Mouse (Mus musculus): ENCODE data around the gene 4930522H14Rik. TPM values are rescaled to one million over a fixed set of nuclear protein-coding genes. Genes with fewer than 3 reads are reported as not detected.

The 4930522H14Rik gene
- polyA plus RNA-seq, 1 experiment from 2014 or later, result not detected

DNA sequence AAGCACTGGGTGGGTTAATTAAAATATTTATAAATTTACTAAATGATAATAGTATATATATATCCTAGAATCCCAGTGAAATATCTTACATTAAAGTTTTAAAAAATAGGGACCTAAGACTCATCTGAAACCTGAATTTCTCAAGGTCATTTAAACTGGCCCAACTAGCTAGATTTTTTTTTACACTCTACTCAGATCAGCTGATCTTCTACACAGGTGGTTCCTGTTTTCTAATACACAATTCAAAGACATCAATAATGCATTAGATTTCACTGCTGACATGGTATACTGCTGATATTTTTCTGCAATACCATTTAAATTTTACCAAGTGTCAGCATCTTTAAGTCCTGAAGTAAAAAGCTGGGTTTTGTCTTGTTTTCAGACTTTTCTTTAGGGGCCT, 67.2 kb downstream of the 4930522H14Rik start:
- DNase-seq (ENCODE audit: low spot score, missing footprints), result no peak
- Histone ChIP-seq H3K9ac (ENCODE audit: low read length) (no peak overlapping the region), H3K4me2 (no peak overlapping the region), H3K4me3 (ENCODE audit: low read depth, low read length) (no peak overlapping the region), H3K9me3 (ENCODE audit: control insufficient read depth, low read length) (no peaks in the 10 kb centered on the region), H3K27ac (ENCODE audit: low read depth, low read length) (no peak overlapping the region), H3K4me1 (ENCODE audit: control insufficient read depth, insufficient read depth, low read length) (no peaks in the 10 kb centered on the region), H3K36me3 (ENCODE audit: control insufficient read depth, insufficient read depth, low read length) (no peaks in the 10 kb centered on the region), H3K27me3 (ENCODE audit: control insufficient read depth, insufficient read depth, low read length) (no peaks in the 10 kb centered on the region)
- ATAC-seq (ENCODE audit: low FRiP score), result no peak

DNA sequence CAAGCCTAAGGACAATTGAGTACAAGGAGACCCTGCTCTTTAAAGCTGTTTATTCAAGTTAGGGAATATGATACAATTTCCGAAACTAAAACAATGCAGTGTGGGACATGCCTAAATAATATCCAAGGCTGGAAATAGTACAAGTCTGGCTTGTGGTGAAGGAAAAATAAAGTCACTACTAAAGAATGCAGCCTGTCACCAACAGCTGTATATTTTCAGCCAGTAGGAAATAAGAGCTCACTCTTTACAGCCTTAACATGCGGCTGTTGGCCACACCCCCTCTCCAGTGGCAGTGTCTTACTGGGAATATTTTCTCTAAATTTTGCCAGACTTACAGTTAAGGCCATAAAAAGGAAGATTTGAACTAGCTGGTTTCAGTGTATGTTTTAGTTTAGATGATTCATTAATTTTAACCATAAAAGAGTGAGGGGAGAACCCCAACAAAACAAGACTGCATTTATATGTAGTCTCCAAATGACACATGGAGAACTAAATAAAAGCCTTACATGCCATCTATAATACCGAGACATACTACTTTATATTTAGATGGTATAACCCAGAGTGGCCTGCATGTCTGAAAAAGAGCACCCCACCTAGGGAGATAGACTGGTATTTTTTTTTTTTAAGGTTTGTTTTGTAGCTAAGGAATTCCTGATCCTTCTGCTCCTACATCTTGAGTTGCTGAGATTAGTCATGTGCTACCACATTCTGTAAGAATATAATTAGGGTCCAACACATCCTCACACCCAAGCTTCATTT, 70.5 kb downstream of the 4930522H14Rik start:
- ATAC-seq (ENCODE audit: low FRiP score) (no peak), DNase-seq (ENCODE audit: low spot score, missing footprints) (no peak)
- no peaks in the 10 kb centered on the region for H3K27me3 ChIP-seq (ENCODE audit: control insufficient read depth, insufficient read depth, low read length)
- H3K4me2 ChIP-seq, result no peak overlapping the region
- no peak overlapping the region for H3K4me3 ChIP-seq (ENCODE audit: low read depth, low read length)
- H3K4me1 ChIP-seq (ENCODE audit: control insufficient read depth, insufficient read depth, low read length), result no peaks in the 10 kb centered on the region
- H3K36me3 ChIP-seq (ENCODE audit: control insufficient read depth, insufficient read depth, low read length), result no peaks in the 10 kb centered on the region
- H3K9ac ChIP-seq (ENCODE audit: low read length), result no peak overlapping the region
- H3K27ac ChIP-seq (ENCODE audit: low read depth, low read length), result no peak overlapping the region
- WGBS, result 81% methylated on average over 3 of the region's 3 CpGs
- no peaks in the 10 kb centered on the region for H3K9me3 ChIP-seq (ENCODE audit: control insufficient read depth, low read length)

- WGBS, result 92% methylated on average over 6 of the region's 6 CpGs
- no peak for DNase-seq (ENCODE audit: low spot score, missing footprints)
Measured at GRCm38 (mm10) chr4:109456821-109457220, 74.3 kb downstream of the 4930522H14Rik start.

More at GRCm38 (mm10) chr4:109456821-109457220, 74.3 kb downstream of the 4930522H14Rik start:
- H3K4me3 ChIP-seq (ENCODE audit: low read depth, low read length), result no peak overlapping the region
- no peak for ATAC-seq (ENCODE audit: low FRiP score)
- H3K36me3 ChIP-seq (ENCODE audit: control insufficient read depth, insufficient read depth, low read length), result no peaks in the 10 kb centered on the region
- no peaks in the 10 kb centered on the region for H3K4me1 ChIP-seq (ENCODE audit: control insufficient read depth, insufficient read depth, low read length)
- H3K9ac ChIP-seq (ENCODE audit: low read length), result no peak overlapping the region
- H3K9me3 ChIP-seq (ENCODE audit: control insufficient read depth, low read length), result no peaks in the 10 kb centered on the region
- no peaks in the 10 kb centered on the region for H3K27me3 ChIP-seq (ENCODE audit: control insufficient read depth, insufficient read depth, low read length)
- no peak overlapping the region for H3K27ac ChIP-seq (ENCODE audit: low read depth, low read length)
- no peak overlapping the region for H3K4me2 ChIP-seq

Other genes starting within 250 kb of the 4930522H14Rik start
- 2.2 TPM in 2 replicates for gene Ttc39a, start 124.7 kb downstream of the 4930522H14Rik start, polyA plus RNA-seq (2014; fragmentation: Nextera tagmentation; extraction: Ambion mirVana)
- 54.9 and 61.2 TPM in 2 replicates for gene Rnf11, start 46.6 kb downstream of the 4930522H14Rik start, polyA plus RNA-seq (2014; fragmentation: Nextera tagmentation; extraction: Ambion mirVana)
- gene Cdkn2c, start 135.9 kb upstream of the 4930522H14Rik start, polyA plus RNA-seq (2014; fragmentation: Nextera tagmentation; extraction: Ambion mirVana), result 7.4 and 8.9 TPM in 2 replicates
- gene Faf1, start 145.3 kb upstream of the 4930522H14Rik start, polyA plus RNA-seq (2014; fragmentation: Nextera tagmentation; extraction: Ambion mirVana), result 42.4 and 44.0 TPM in 2 replicates

All from midbrain, embryonic 11.5 days (tissue).